Mouse (Mus musculus) ES-E14 (cell line): ENCODE data around the gene Pou6f1.

Experiments
- CHD2 ChIP-seq: IDR thresholded peaks from 2 replicates; pipeline ENCODE4 v1.6.1; 2014; ENCODE audit warnings: mild to moderate bottlenecking, low read depth, low read length, inconsistent platforms
- HCFC1 ChIP-seq: IDR thresholded peaks from 2 replicates; pipeline ENCODE4 v1.6.1; 2012; ENCODE audit warnings: low read length, inconsistent platforms, borderline replicate concordance; ENCODE audit not compliant: insufficient read depth
- MAFK ChIP-seq: IDR thresholded peaks from 2 replicates; pipeline ENCODE4 v1.6.1; 2014; ENCODE audit warnings: mild to moderate bottlenecking, low read depth, low read length, inconsistent platforms; ENCODE audit not compliant: insufficient read depth
- ZC3H11A ChIP-seq: IDR thresholded peaks from 2 replicates; pipeline ENCODE4 v1.6.1; 2012; ENCODE audit warnings: low read depth, mild to moderate bottlenecking, inconsistent platforms, low read length, borderline replicate concordance
- ZNF384 ChIP-seq: IDR thresholded peaks from 2 replicates; pipeline ENCODE4 v1.6.1; 2012; ENCODE audit warnings: low read depth, low read length, inconsistent platforms

GRCm38 (mm10) chr15:100557705-100558433 is 41.9 kb downstream of the Pou6f1 start:
- TF ChIP-seq ZC3H11A (no peak), CHD2 (no peak), MAFK (no peak), ZNF384 (no peak), HCFC1 (no peak)
